In genomic region chr2:157292093-157292492, GRCm38 (mm10) we compare ENCODE assay signal across 10 mouse cellular contexts. TPM values are rescaled to one million over a fixed set of nuclear protein-coding genes. Genes with fewer than 3 reads are reported as not detected.
DNase-seq lines count a peak whose midpoint lies in the region; ATAC-seq lines count a peak whose summit lies in the region.
"Had no signal": no experiment of that assay in that cellular context is flagged by ENCODE, and none has a peak within 500 bp of the region (broad histone marks: within the 10 kb centered on the region; RNA-seq: fewer than 3 reads in every experiment).

No protein-coding gene starts in this region.

- H3K36me3 ChIP-seq in midbrain, embryonic 10.5 days: peaks cover 100% of the 10 kb centered on the region
- H3K36me3 ChIP-seq in midbrain, embryonic 16.5 days (ENCODE audit: control insufficient read depth, insufficient read depth, low read length): peaks cover 27% of the 10 kb centered on the region
- peaks cover 98% of the 10 kb centered on the region for H3K36me3 ChIP-seq in liver, embryonic 13.5 days

- no peaks in the 10 kb centered on the region for H3K27me3 ChIP-seq in midbrain, embryonic 10.5 days (ENCODE audit: low read depth, poor library complexity, severe bottlenecking)
- no peaks in the 10 kb centered on the region for H3K27me3 ChIP-seq in midbrain, embryonic 16.5 days (ENCODE audit: control insufficient read depth, insufficient read depth, low read depth, low read length)
- no peaks in the 10 kb centered on the region for H3K27me3 ChIP-seq in liver, embryonic 13.5 days
- H3K27me3 ChIP-seq: heart, embryonic 13.5 days; stomach, embryonic 15.5 days had no signal

- no peaks in the 10 kb centered on the region for H3K4me1 ChIP-seq in midbrain, embryonic 10.5 days
- no peaks in the 10 kb centered on the region; the same call in 1 of the 2 replicates for H3K4me1 ChIP-seq in midbrain, embryonic 16.5 days (ENCODE audit: control insufficient read depth, insufficient read depth, low read length)
- H3K4me1 ChIP-seq in liver, embryonic 13.5 days (replicated peaks): peaks cover 18% of the 10 kb centered on the region
- H3K4me1 ChIP-seq: stomach, embryonic 15.5 days had no signal

- H3K27ac ChIP-seq in midbrain, embryonic 10.5 days (replicated peaks): no peak overlapping the region
- no peak overlapping the region for H3K27ac ChIP-seq in midbrain, embryonic 16.5 days (ENCODE audit: low read length)
- no peak overlapping the region for H3K27ac ChIP-seq in liver, embryonic 13.5 days
- H3K27ac ChIP-seq: heart, embryonic 13.5 days; stomach, embryonic 15.5 days had no signal

- H3K9ac ChIP-seq in midbrain, embryonic 16.5 days (ENCODE audit: low read depth, low read length): no peak overlapping the region
- H3K9ac ChIP-seq in liver, embryonic 13.5 days: no peak overlapping the region
- H3K9ac ChIP-seq: heart, embryonic 13.5 days; stomach, embryonic 15.5 days had no signal

- H3K4me3 ChIP-seq in midbrain, embryonic 10.5 days: no peak overlapping the region
- H3K4me3 ChIP-seq in midbrain, embryonic 16.5 days (ENCODE audit: low read depth, low read length): no peak overlapping the region
- no peak overlapping the region for H3K4me3 ChIP-seq in liver, embryonic 13.5 days (replicated peaks)
- H3K4me3 ChIP-seq: heart, embryonic 13.5 days; stomach, embryonic 15.5 days had no signal

- 39% methylated on average over 2 of the region's 2 CpGs for WGBS in midbrain, embryonic 10.5 days
- 11% methylated on average over 2 of the region's 2 CpGs for WGBS in midbrain, embryonic 16.5 days
- WGBS in liver, embryonic 13.5 days (ENCODE audit: insufficient replicate concordance): 23% methylated on average over 2 of the region's 2 CpGs

- peak; percentile 60 for DNase-seq in midbrain, embryonic 10.5 days (ENCODE audit: low spot score)
- DNase-seq in adrenal gland, postnatal 10 days: peak; percentile 85
- DNase-seq in embryo, embryonic 9.5 days (ENCODE audit: extremely low spot score): peak; percentile 51
- peak; percentile 41 to 70 for DNase-seq in kidney, adult 8-10 months
- peak; percentile 32 for DNase-seq in liver, embryonic 13.5 days
- DNase-seq in right cerebral cortex, postnatal 10 days (ENCODE audit: low spot score in 2 of 2): peak; percentile 73 to 88
- peak; percentile 68 for DNase-seq in urinary bladder, postnatal 25 days (ENCODE audit: low spot score)

- no peaks in the 10 kb centered on the region for H3K9me3 ChIP-seq in midbrain, embryonic 10.5 days (replicated peaks)
- H3K9me3 ChIP-seq in midbrain, embryonic 16.5 days (replicated peaks; ENCODE audit: control insufficient read depth, low read length, poor library complexity, severe bottlenecking): no peaks in the 10 kb centered on the region
- no peaks in the 10 kb centered on the region for H3K9me3 ChIP-seq in liver, embryonic 13.5 days (replicated peaks)
- H3K9me3 ChIP-seq: heart, embryonic 13.5 days; stomach, embryonic 15.5 days had no signal

- ATAC-seq in midbrain, embryonic 16.5 days: no peak
- ATAC-seq in liver, embryonic 13.5 days (ENCODE audit: low read depth): no peak

- H3K4me2 ChIP-seq in midbrain, embryonic 16.5 days (ENCODE audit: low read length): no peak overlapping the region
- H3K4me2 ChIP-seq in liver, embryonic 13.5 days: no peak overlapping the region
- H3K4me2 ChIP-seq: heart, embryonic 13.5 days; stomach, embryonic 15.5 days had no signal

RNA-seq across cellular contexts. Expression of gene Mroh8, which starts 12.7 kb away (rescaled TPM):
- polyA plus RNA-seq in midbrain, embryonic 10.5 days (2016; fragmentation: Nextera tagmentation; extraction: Ambion mirVana): 0.73 and 0.86 TPM in 2 replicates
- polyA plus RNA-seq in midbrain, embryonic 16.5 days (2015; fragmentation: Nextera tagmentation; extraction: Ambion mirVana): 0.54 and 0.63 TPM in 2 replicates
- under 1 TPM in 1 of 2 experiments, not detected in 1; 0.42 TPM for total RNA-seq in adrenal gland, postnatal 10 days (2021)
- polyA plus RNA-seq in liver, embryonic 13.5 days (2015; fragmentation: Nextera tagmentation; extraction: Ambion mirVana): 0.10 and 0.23 TPM in 2 replicates

RNA-seq across cellular contexts. Expression of gene Rpn2, which starts 13.3 kb away (rescaled TPM):
- polyA plus RNA-seq in midbrain, embryonic 10.5 days (2016; fragmentation: Nextera tagmentation; extraction: Ambion mirVana): 279 and 285 TPM in 2 replicates
- 207 and 225 TPM in 2 replicates for polyA plus RNA-seq in midbrain, embryonic 16.5 days (2015; fragmentation: Nextera tagmentation; extraction: Ambion mirVana)
- 100 to 1,000 TPM; 189 to 199 TPM for total RNA-seq in adrenal gland, postnatal 10 days (2021)
- polyA plus RNA-seq in liver, embryonic 13.5 days (2015; fragmentation: Nextera tagmentation; extraction: Ambion mirVana): 174 and 185 TPM in 2 replicates

RNA-seq across cellular contexts. Expression of gene Ghrh, which starts 55.2 kb away (rescaled TPM):
- 0.42 and 1.1 TPM in 2 replicates for polyA plus RNA-seq in midbrain, embryonic 10.5 days (2016; fragmentation: Nextera tagmentation; extraction: Ambion mirVana)
- 2.6 and 2.7 TPM in 2 replicates for polyA plus RNA-seq in midbrain, embryonic 16.5 days (2015; fragmentation: Nextera tagmentation; extraction: Ambion mirVana)
- not detected for total RNA-seq in adrenal gland, postnatal 10 days (2021)
- polyA plus RNA-seq in liver, embryonic 13.5 days (2015; fragmentation: Nextera tagmentation; extraction: Ambion mirVana): not detected in 2 replicates
- polyA plus RNA-seq: heart, embryonic 13.5 days had no signal

Comparison
In these comparisons a context has a peak if more than half of its experiments do, and no peak if none do; other contexts are left out.
1. DNase-seq: peak in every context shown above with its lines; median percentile 85 in adrenal gland, postnatal 10 days; 80 in right cerebral cortex, postnatal 10 days; 68 in urinary bladder, postnatal 25 days; 60 in midbrain, embryonic 10.5 days; 56 in kidney, adult 8-10 months; 51 in embryo, embryonic 9.5 days; 32 in liver, embryonic 13.5 days.